Mouse (Mus musculus) hindbrain, embryonic 11.5 days (tissue): ENCODE results near the gene Tet1. TPM values are rescaled to one million over a fixed set of nuclear protein-coding genes. Genes with fewer than 3 reads are reported as not detected.
A peak's percentile ranks its signal among the peaks of the same experiment; 100 is the strongest.
"Not testable (repeated sequence)": the region's sequence is repeated elsewhere in the genome, so short reads cannot be mapped to it uniquely, and the experiment has no call there.

Experiments used
- ATAC-seq: fragments of 200-750 bp; cut with Nextera tagmentation; 2 replicates; pipeline ENCODE4 v1.8.0; 2017; ENCODE audit warnings: mild to moderate bottlenecking, moderate TSS enrichment, moderate library complexity; ENCODE audit not compliant: low FRiP score
- DNase-seq: peaks from one replicate; pipeline ENCODE4 v3.0.0-alpha.2; 2015; ENCODE audit warnings: low spot score
- H3K27ac ChIP-seq: fragments of 300-500 bp; sonication (generic); 2 replicates; pipeline ENCODE4 v1.5.1; 2014; ENCODE audit warnings: mild to moderate bottlenecking, low read depth, low read length
- H3K27me3 ChIP-seq: fragments of 300-500 bp; sonication (generic); 2 replicates; pipeline ENCODE4 v1.6.1; 2014; ENCODE audit warnings: mild to moderate bottlenecking, low read length, moderate library complexity, mixed read lengths; ENCODE audit not compliant: control insufficient read depth, insufficient read depth
- H3K36me3 ChIP-seq: fragments of 300-500 bp; sonication (generic); 2 replicates; pipeline ENCODE4 v1.6.1; 2014; ENCODE audit warnings: mild to moderate bottlenecking, low read length, moderate library complexity, mixed read lengths; ENCODE audit not compliant: control insufficient read depth, insufficient read depth
- H3K4me1 ChIP-seq: fragments of 300-500 bp; sonication (generic); replicated peaks from 2 replicates; pipeline ENCODE4 v1.6.1; 2014; ENCODE audit warnings: low read length, mixed read lengths; ENCODE audit not compliant: control insufficient read depth, insufficient read depth
- H3K4me2 ChIP-seq: fragments of 300-500 bp; sonication (generic); replicated peaks from 2 replicates; pipeline ENCODE4 v1.6.1; 2014; ENCODE audit warnings: mild to moderate bottlenecking, low read depth, low read length
- H3K4me3 ChIP-seq: fragments of 300-500 bp; sonication (generic); 2 replicates; pipeline ENCODE4 v1.5.1; 2014; ENCODE audit warnings: low read depth, low read length
- H3K9ac ChIP-seq: fragments of 300-500 bp; sonication (generic); 2 replicates; pipeline ENCODE4 v1.6.1; 2014; ENCODE audit warnings: low read depth, low read length
- H3K9me3 ChIP-seq: fragments of 300-500 bp; sonication (generic); 2 replicates; pipeline ENCODE4 v1.6.1; 2016; ENCODE audit warnings: low read length; ENCODE audit not compliant: control insufficient read depth
- WGBS: fragments of 180-500 bp; shearing (Covaris S2); extraction: QIAGEN DNeasy Blood & Tissue Kit; methylation state at CpG from one replicate; pipeline ENCODE4 v1.1.7; 2014; 5-methylcytosine and 5-hydroxymethylcytosine counted together
- polyA plus RNA-seq: library from polyadenylated mRNA; unstranded; fragments of >200 nt; fragmentation: Nextera tagmentation; extraction: Ambion mirVana; gene quantifications from 2 replicates; pipeline ENCODE4 v1.2.1, GENCODE M21; 2014

The Tet1 gene
- polyA plus RNA-seq, 1 experiment from 2014 or later = 41.5 TPM

DNA sequence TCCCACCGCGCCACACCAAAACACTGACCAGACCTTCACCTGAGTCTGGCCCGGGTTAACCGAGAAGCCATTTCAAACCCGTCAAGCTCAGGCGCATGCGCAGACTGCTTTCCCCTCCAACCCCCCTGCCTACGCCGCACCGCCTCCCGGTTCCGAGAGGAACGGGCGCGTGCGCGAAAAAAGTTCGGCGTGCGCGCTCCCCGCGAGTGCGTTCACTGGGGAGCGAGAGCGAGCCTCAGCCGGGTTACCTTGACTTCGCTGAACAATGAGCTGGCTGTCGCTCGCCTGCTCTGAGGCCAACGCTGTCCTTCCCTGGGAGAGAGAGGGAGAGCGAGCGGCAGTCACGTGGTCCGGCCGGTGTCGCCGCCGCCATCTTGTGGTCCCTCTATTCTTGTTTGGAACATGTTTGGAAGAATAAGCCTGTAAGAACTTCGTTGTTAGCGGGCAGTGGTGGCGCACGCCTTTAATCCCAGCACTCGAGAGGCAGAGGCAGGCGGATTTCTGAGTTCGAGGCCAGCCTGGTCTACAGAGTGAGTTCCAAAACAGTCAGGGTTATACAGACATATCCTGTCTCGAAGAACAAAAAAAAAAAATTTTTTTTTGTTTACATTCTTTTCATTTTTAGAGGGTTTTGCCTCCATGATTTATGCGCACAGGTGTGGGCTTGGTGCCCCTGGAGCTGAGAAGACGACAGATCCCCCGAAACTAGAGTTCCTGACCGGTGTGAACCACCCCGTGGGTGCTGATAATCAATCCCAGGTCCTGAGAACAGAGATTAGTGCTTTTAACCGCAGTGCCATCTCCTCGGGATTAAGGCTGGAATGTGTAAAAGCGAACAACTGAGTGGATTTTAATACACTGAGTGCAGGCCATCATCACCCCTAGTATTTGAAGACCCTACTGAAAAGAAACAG, 116.4 kb downstream of the Tet1 start, which contains the start of gene Ccar1:
Gene Ccar1, minus strand, starts transcription at position 110 of the 914 bp plus-strand sequence.
- H3K9ac ChIP-seq = peak within 1 kb of the TSS; percentile 99
- 3% methylated on average over 55 of the region's 55 CpGs for WGBS
- peak within 1 kb of the TSS; percentile 99 for H3K4me3 ChIP-seq
- H3K27me3 ChIP-seq = no peaks in the 10 kb centered on the region
- DNase-seq (peak; percentile 100), ATAC-seq (peak; percentile 99)
- H3K36me3 ChIP-seq = peaks cover 9% of the 10 kb centered on the region; the same call in 1 of the 2 replicates
- H3K4me1 ChIP-seq = no peaks in the 10 kb centered on the region
- peak within 1 kb of the TSS; percentile 94 for H3K27ac ChIP-seq
- peak within 1 kb of the TSS; percentile 71 for H3K4me2 ChIP-seq
- H3K9me3 ChIP-seq = no peaks in the 10 kb centered on the region

DNA sequence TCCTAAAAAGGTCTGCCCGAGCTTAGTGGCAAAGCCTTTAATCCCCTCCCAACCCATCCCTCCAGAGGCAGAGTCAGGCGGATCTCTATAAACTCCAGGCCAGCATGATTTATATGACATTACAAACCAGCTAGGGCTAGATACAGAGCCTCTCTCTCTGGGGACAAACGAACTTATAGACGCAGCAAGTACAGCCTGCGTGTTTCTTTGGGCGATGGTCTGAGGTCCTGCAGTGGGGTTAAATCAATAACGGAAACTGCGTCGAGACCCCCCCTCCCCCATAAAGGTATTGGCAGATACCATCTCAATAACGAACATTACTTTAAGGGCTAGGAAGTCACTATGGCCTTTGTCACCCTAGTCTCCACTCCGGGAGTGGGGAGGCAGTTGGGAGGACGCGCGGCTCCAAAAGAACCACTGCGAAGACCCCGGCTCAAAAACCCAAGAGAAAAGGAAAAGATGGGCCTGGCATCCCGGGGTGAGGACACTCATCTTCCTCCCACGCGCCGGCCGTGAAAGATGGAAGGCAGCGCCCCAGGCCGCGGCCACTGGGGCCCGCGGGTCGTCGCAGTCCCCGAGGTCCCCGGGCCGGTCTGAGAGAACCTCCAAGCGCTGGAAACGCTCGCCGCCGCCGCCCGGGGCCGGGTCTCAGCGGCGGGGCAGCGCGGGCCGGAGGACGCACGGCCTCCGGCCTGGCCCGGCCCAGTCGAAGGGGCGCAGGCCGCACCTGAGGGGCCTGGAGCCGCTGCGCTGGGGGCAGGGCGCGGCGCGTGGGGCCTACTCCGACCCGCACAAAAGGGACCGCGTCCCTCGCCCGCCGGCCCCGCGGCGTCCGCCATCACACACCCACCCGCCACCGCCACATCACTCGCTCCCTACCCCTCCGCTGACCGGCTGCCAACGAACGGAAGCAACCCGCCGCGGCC, 117.3 kb downstream of the Tet1 start:
- WGBS = 2% methylated on average over 68 of the region's 78 CpGs
- DNase-seq = peak; percentile 57
- no peaks in the 10 kb centered on the region for H3K27me3 ChIP-seq
- H3K4me1 ChIP-seq = no peaks in the 10 kb centered on the region
- H3K36me3 ChIP-seq = peaks cover 9% of the 10 kb centered on the region; the same call in 1 of the 2 replicates
- peak overlapping the region; percentile 99 for H3K9ac ChIP-seq
- peak; percentile 87 for ATAC-seq
- H3K27ac ChIP-seq = peak overlapping the region; percentile 94
- H3K4me3 ChIP-seq = peak overlapping the region; percentile 99
- peak overlapping the region; percentile 71 for H3K4me2 ChIP-seq
- no peaks in the 10 kb centered on the region for H3K9me3 ChIP-seq

DNA sequence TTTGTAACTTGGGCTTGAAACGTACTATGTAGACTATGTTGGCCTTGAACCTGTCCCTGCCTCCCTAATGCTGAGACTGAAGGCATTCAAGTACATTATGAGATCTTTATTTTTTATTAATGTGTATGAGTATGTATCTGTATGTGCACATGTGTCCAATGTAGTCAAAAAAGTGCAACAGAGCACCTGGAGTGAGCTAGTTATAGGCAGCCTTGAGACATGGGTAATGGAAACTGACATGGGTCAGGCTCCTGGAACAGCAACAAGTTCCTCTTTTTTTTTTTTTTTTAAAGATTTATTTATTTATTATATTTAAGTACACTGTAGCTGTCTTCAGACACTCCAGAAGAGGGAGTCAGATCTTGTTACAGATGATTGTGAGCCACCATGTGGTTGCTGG, 127.0 kb downstream of the Tet1 start:
- H3K36me3 ChIP-seq = peaks cover 21% of the 10 kb centered on the region
- H3K27ac ChIP-seq, H3K9ac ChIP-seq, H3K4me2 ChIP-seq, DNase-seq, H3K27me3 ChIP-seq, H3K9me3 ChIP-seq, H3K4me1 ChIP-seq, ATAC-seq, H3K4me3 ChIP-seq: not testable (repeated sequence)
- 96% methylated on average over 1 of the region's 1 CpGs for WGBS

Other genes starting within 250 kb of the Tet1 start
- gene Stox1, start 182.9 kb downstream of the Tet1 start, polyA plus RNA-seq = 2.0 and 2.7 TPM in 2 replicates
- gene Ccar1, start 116.7 kb downstream of the Tet1 start, polyA plus RNA-seq = 155 and 176 TPM in 2 replicates
- 11.6 and 12.9 TPM in 2 replicates for gene Slc25a16, start 11.6 kb upstream of the Tet1 start, polyA plus RNA-seq
- gene Dna2, start 38.0 kb upstream of the Tet1 start, polyA plus RNA-seq = 18.7 and 18.9 TPM in 2 replicates
- 24.8 and 35.0 TPM in 2 replicates for gene Rufy2, start 71.2 kb upstream of the Tet1 start, polyA plus RNA-seq
- 163 and 166 TPM in 2 replicates for gene Hnrnph3, start 115.2 kb upstream of the Tet1 start, polyA plus RNA-seq
- gene Pbld2, start 115.3 kb upstream of the Tet1 start, polyA plus RNA-seq = 1.3 and 1.5 TPM in 2 replicates
- 0.78 and 1.2 TPM in 2 replicates for gene Pbld1, start 151.2 kb upstream of the Tet1 start, polyA plus RNA-seq
- gene Atoh7, start 190.7 kb upstream of the Tet1 start, polyA plus RNA-seq = 0.34 and 0.43 TPM in 2 replicates